Mouse (Mus musculus) thymus, adult 2 months (tissue): ENCODE measurements at regions not wholly inside any gene's neighbourhood (a gene's known extent, or its start where the extent isn't known, plus 50 kb on each side); places are given as distances from the start of the nearest gene placed in this dataset.

Source experiments
- CTCF ChIP-seq: fragments of 200-500 bp; IDR thresholded peaks from 2 replicates; pipeline ENCODE4 v1.5.1; 2012; ENCODE audit warnings: mild to moderate bottlenecking, control low read depth, low read length, moderate library complexity, borderline replicate concordance; ENCODE audit not compliant: control insufficient read depth, poor library complexity, insufficient read depth; ENCODE audit errors: extremely low read depth
- POLR2A ChIP-seq: fragments of 200-500 bp; IDR thresholded peaks from 2 replicates; pipeline ENCODE4 v1.6.1; 2012; ENCODE audit warnings: mild to moderate bottlenecking, low read length, control low read depth, moderate library complexity; ENCODE audit not compliant: control insufficient read depth, poor library complexity, insufficient read depth; ENCODE audit errors: extremely low read depth

- no peak for TF ChIP-seq CTCF
- TF ChIP-seq POLR2A = no peak
Measured at GRCm38 (mm10) chr2:50813568-50814461, 335.1 kb downstream of the Rnd3 start.
